Mouse (Mus musculus): ENCODE results near the gene Olfr575. TPM values are rescaled to one million over a fixed set of nuclear protein-coding genes. Genes with fewer than 3 reads are reported as not detected.

Gene Olfr575
- polyA plus RNA-seq (2012; rRNA removed), result not detected in 2 replicates

GRCm38 (mm10) chr7:102958593-102958992 is at the start of gene Olfr575:
TSS of gene Olfr575 (minus strand) at chr7:102958775.

GRCm38 (mm10) chr7:102989224-102989623 is 30.6 kb upstream of the Olfr575 start, which contains the start of gene Olfr578:
TSS of gene Olfr578 (minus strand) at chr7:102989324.

GRCm38 (mm10) chr7:102975843-102976242 is 17.3 kb upstream of the Olfr575 start, which contains the start of gene Olfr577:
TSS of gene Olfr577 (minus strand) at chr7:102975943.

GRCm38 (mm10) chr7:102962360-102962759 is 3.8 kb upstream of the Olfr575 start, which contains the start of gene Olfr576:
TSS of gene Olfr576 (plus strand) at chr7:102962660.

GRCm38 (mm10) chr7:102948167-102948566 is 10.4 kb downstream of the Olfr575 start, which contains the start of gene Olfr574:
TSS of gene Olfr574 (plus strand) at chr7:102948467.

GRCm38 (mm10) chr7:102942475-102942874 is 16.1 kb downstream of the Olfr575 start, which contains the start of gene Olfr573-ps1:
TSS of gene Olfr573-ps1 (minus strand) at chr7:102942575.

GRCm38 (mm10) chr7:102924109-102924508 is 34.5 kb downstream of the Olfr575 start, which contains the start of gene Olfr572:
TSS of gene Olfr572 (plus strand) at chr7:102924409.

GRCm38 (mm10) chr7:102917032-102917875 is 41.3 kb downstream of the Olfr575 start, which contains the start of gene Olfr571:
TSS of gene Olfr571 (minus strand) at chr7:102917536.

Other genes starting within 250 kb of the Olfr575 start
- gene Olfr33, start 239.7 kb downstream of the Olfr575 start, polyA plus RNA-seq (2012; rRNA removed), result not detected in 2 replicates
- not detected in 2 replicates for gene Olfr559, start 231.3 kb downstream of the Olfr575 start, polyA plus RNA-seq (2012; rRNA removed)
- not detected in 2 replicates for gene Olfr560, start 199.4 kb downstream of the Olfr575 start, polyA plus RNA-seq (2012; rRNA removed)
- 2.1 and 3.6 TPM in 2 replicates for gene Olfr78, start 199.3 kb downstream of the Olfr575 start, polyA plus RNA-seq (2012; rRNA removed)
- not detected in 2 replicates for gene Olfr561, start 187.6 kb downstream of the Olfr575 start, polyA plus RNA-seq (2012; rRNA removed)
- not detected in 2 replicates for gene Olfr564, start 155.3 kb downstream of the Olfr575 start, polyA plus RNA-seq (2012; rRNA removed)
- gene Olfr566, start 100.0 kb downstream of the Olfr575 start, polyA plus RNA-seq (2012; rRNA removed), result not detected in 2 replicates
- gene Olfr568, start 81.7 kb downstream of the Olfr575 start, polyA plus RNA-seq (2012; rRNA removed), result not detected in 2 replicates
- gene Olfr569, start 67.9 kb downstream of the Olfr575 start, polyA plus RNA-seq (2012; rRNA removed), result not detected in 2 replicates
- not detected in 2 replicates for gene Olfr570, start 64.2 kb downstream of the Olfr575 start, polyA plus RNA-seq (2012; rRNA removed)
- not detected in 2 replicates for gene Olfr571, start 41.2 kb downstream of the Olfr575 start, polyA plus RNA-seq (2012; rRNA removed)
- gene Olfr572, start 34.4 kb downstream of the Olfr575 start, polyA plus RNA-seq (2012; rRNA removed), result not detected in 2 replicates
- gene Olfr573-ps1, start 16.2 kb downstream of the Olfr575 start, polyA plus RNA-seq (2012; rRNA removed), result not detected in 2 replicates
- not detected in 2 replicates for gene Olfr574, start 10.3 kb downstream of the Olfr575 start, polyA plus RNA-seq (2012; rRNA removed)
- gene Olfr576, start 3.9 kb upstream of the Olfr575 start, polyA plus RNA-seq (2012; rRNA removed), result not detected in 2 replicates
- gene Olfr577, start 17.2 kb upstream of the Olfr575 start, polyA plus RNA-seq (2012; rRNA removed), result not detected in 2 replicates
- gene Olfr578, start 30.5 kb upstream of the Olfr575 start, polyA plus RNA-seq (2012; rRNA removed), result not detected in 2 replicates
- gene Olfr582, start 79.2 kb upstream of the Olfr575 start, polyA plus RNA-seq (2012; rRNA removed), result not detected in 2 replicates
- gene Olfr583, start 92.5 kb upstream of the Olfr575 start, polyA plus RNA-seq (2012; rRNA removed), result not detected in 2 replicates
- gene Olfr584, start 123.1 kb upstream of the Olfr575 start, polyA plus RNA-seq (2012; rRNA removed), result not detected in 2 replicates
- not detected in 2 replicates for gene Olfr585, start 138.9 kb upstream of the Olfr575 start, polyA plus RNA-seq (2012; rRNA removed)
- not detected in 2 replicates for gene Olfr586, start 166.9 kb upstream of the Olfr575 start, polyA plus RNA-seq (2012; rRNA removed)
- not detected in 2 replicates for gene Olfr588-ps1, start 182.1 kb upstream of the Olfr575 start, polyA plus RNA-seq (2012; rRNA removed)
- not detected in 2 replicates for gene Olfr589, start 197.6 kb upstream of the Olfr575 start, polyA plus RNA-seq (2012; rRNA removed)
- gene Olfr591, start 219.6 kb upstream of the Olfr575 start, polyA plus RNA-seq (2012; rRNA removed), result not detected in 2 replicates
- gene Olfr592, start 226.0 kb upstream of the Olfr575 start, polyA plus RNA-seq (2012; rRNA removed), result not detected in 2 replicates